Mouse (Mus musculus): Measurements from ENCODE around the gene Olfr1156.

DNA sequence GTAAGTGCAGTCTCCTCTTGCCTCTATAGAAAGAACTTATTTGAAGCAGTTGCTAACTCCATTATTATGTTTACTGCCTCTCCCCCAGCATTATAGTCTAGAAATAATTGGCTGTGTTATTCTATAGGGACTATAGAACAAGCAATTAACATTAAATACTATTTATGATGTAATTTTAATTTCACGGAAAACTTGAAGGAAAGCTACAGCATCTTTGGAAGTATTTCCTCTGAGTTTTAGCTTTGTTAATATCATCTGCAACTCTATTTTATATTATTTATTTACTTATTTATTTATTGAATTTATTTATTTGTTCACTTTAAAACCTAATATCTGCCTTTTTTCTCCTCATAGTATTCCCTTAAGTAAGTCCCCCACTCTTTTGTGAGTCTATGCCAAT, 7.9 kb downstream of the Olfr1156 start, which contains the start of gene Olfr1155:
- TF ChIP-seq POLR2A (IDR thresholded peaks at IDR 0.05; ENCODE audit: insufficient read depth, low read depth, low read length), result no peak
- no peak for TF ChIP-seq CTCF (IDR thresholded peaks at IDR 0.05)

Measured in heart, adult 2 months (tissue).